Mouse (Mus musculus) kidney, adult 2 months (tissue): ENCODE measurements around the gene Ppp2r2c. TPM values are rescaled to one million over a fixed set of nuclear protein-coding genes. Genes with fewer than 3 reads are reported as not detected.
A peak's percentile ranks its signal among the peaks of the same experiment; 100 is the strongest.

ENCODE experiments used
- DNase-seq: peaks from one replicate; pipeline ENCODE4 v3.0.0; 2021
- H3K27ac ChIP-seq: fragments of 200-500 bp; 2 replicates; pipeline ENCODE4 v1.5.1; 2012; ENCODE audit warnings: low read depth, low read length, control low read depth, inconsistent platforms; ENCODE audit not compliant: insufficient read depth
- H3K27me3 ChIP-seq: fragments of 200-500 bp; replicated peaks from 2 replicates; pipeline ENCODE4 v1.6.1; 2012; ENCODE audit warnings: mild to moderate bottlenecking, moderate library complexity, low read length, inconsistent platforms; ENCODE audit not compliant: control insufficient read depth, insufficient read depth
- H3K36me3 ChIP-seq: fragments of 200-500 bp; 2 replicates; pipeline ENCODE4 v1.6.1; 2012; ENCODE audit warnings: mild to moderate bottlenecking, moderate library complexity, low read length, inconsistent platforms; ENCODE audit not compliant: control insufficient read depth, insufficient read depth
- H3K4me1 ChIP-seq: fragments of 200-500 bp; 2 replicates; pipeline ENCODE4 v1.6.1; 2011; ENCODE audit warnings: low read length; ENCODE audit not compliant: control insufficient read depth, insufficient read depth
- H3K4me3 ChIP-seq: fragments of 200-500 bp; 2 replicates; pipeline ENCODE4 v1.5.1; 2011; ENCODE audit warnings: mild to moderate bottlenecking, low read depth, low read length, control low read depth; ENCODE audit not compliant: insufficient read depth
- CTCF ChIP-seq: fragments of 200-500 bp; conservative IDR thresholded peaks from 2 replicates; pipeline ENCODE4 v1.5.1; 2011; ENCODE audit warnings: low read depth, mild to moderate bottlenecking, control low read depth, low read length, moderate library complexity, mixed read lengths; ENCODE audit not compliant: insufficient read depth, insufficient read length
- POLR2A ChIP-seq: fragments of 200-500 bp; IDR thresholded peaks from one replicate; pipeline ENCODE4 v1.6.1; 2011; ENCODE audit warnings: low read depth, low read length, control low read depth
- WGBS: fragments of 180-500 bp; shearing (Covaris S2); methylation state at CpG from one replicate; pipeline ENCODE4 v1.1.7; 2018; 5-methylcytosine and 5-hydroxymethylcytosine counted together
- polyA plus RNA-seq: library from polyadenylated mRNA; depleted of rRNA; stranded (reverse); fragments of >200 nt; gene quantifications from 2 replicates; pipeline ENCODE4 v1.2.3, GENCODE M21; 2012

Gene Ppp2r2c
- polyA plus RNA-seq, 1 experiment, result 0.58 TPM

GRCm38 (mm10) chr5:36950871-36951270, 82.6 kb downstream of the Ppp2r2c start:
- peak; percentile 43 for TF ChIP-seq CTCF
- TF ChIP-seq POLR2A, result no peak
- H3K4me3 ChIP-seq, result no peak overlapping the region
- no peaks in the 10 kb centered on the region for H3K36me3 ChIP-seq
- WGBS, result 54% methylated on average over 2 of the region's 2 CpGs
- no peak overlapping the region for H3K27ac ChIP-seq
- no peaks in the 10 kb centered on the region for H3K27me3 ChIP-seq
- no peaks in the 10 kb centered on the region for H3K4me1 ChIP-seq
- DNase-seq, result peak; percentile 19

GRCm38 (mm10) chr5:36952311-36952710, 84.0 kb downstream of the Ppp2r2c start:
- WGBS, result 89% methylated on average over 15 of the region's 15 CpGs
- H3K4me1 ChIP-seq, result no peaks in the 10 kb centered on the region
- no peaks in the 10 kb centered on the region for H3K27me3 ChIP-seq
- H3K27ac ChIP-seq, result no peak overlapping the region
- H3K36me3 ChIP-seq, result no peaks in the 10 kb centered on the region
- DNase-seq, result no peak
- H3K4me3 ChIP-seq, result no peak overlapping the region
- TF ChIP-seq CTCF (no peak), POLR2A (no peak)

GRCm38 (mm10) chr5:36955366-36955765, 87.1 kb downstream of the Ppp2r2c start:
- Histone ChIP-seq H3K27ac (no peak overlapping the region), H3K36me3 (no peaks in the 10 kb centered on the region), H3K27me3 (no peaks in the 10 kb centered on the region), H3K4me1 (no peaks in the 10 kb centered on the region), H3K4me3 (no peak overlapping the region)
- WGBS, result 10% methylated on average over 4 of the region's 4 CpGs
- TF ChIP-seq CTCF (peak; percentile 53), POLR2A (no peak)
- DNase-seq, result peak; percentile 13

GRCm38 (mm10) chr5:36958837-36959236, 90.5 kb downstream of the Ppp2r2c start:
- TF ChIP-seq POLR2A (no peak), CTCF (peak; percentile 84)
- no peaks in the 10 kb centered on the region for H3K27me3 ChIP-seq
- H3K4me3 ChIP-seq, result no peak overlapping the region
- no peaks in the 10 kb centered on the region for H3K36me3 ChIP-seq
- peak; percentile 69 for DNase-seq
- 29% methylated on average over 5 of the region's 5 CpGs for WGBS
- no peak overlapping the region for H3K27ac ChIP-seq
- H3K4me1 ChIP-seq, result no peaks in the 10 kb centered on the region

- no peak overlapping the region for H3K4me3 ChIP-seq
- 45% methylated on average over 5 of the region's 5 CpGs for WGBS
- H3K4me1 ChIP-seq, result no peaks in the 10 kb centered on the region
- no peak overlapping the region for H3K27ac ChIP-seq
- H3K27me3 ChIP-seq, result no peaks in the 10 kb centered on the region
- TF ChIP-seq CTCF (no peak), POLR2A (no peak)
- DNase-seq, result no peak
- no peaks in the 10 kb centered on the region for H3K36me3 ChIP-seq
Observed at GRCm38 (mm10) chr5:36960501-36960900, 92.2 kb downstream of the Ppp2r2c start.

GRCm38 (mm10) chr5:36971587-36971986, 103.3 kb downstream of the Ppp2r2c start:
- 87% methylated on average over 8 of the region's 8 CpGs for WGBS
- TF ChIP-seq POLR2A (no peak), CTCF (no peak)
- Histone ChIP-seq H3K27me3 (no peaks in the 10 kb centered on the region), H3K4me1 (no peaks in the 10 kb centered on the region), H3K27ac (no peak overlapping the region), H3K36me3 (no peaks in the 10 kb centered on the region; the same call in none of the 2 replicates), H3K4me3 (no peak overlapping the region)
- DNase-seq, result no peak

- TF ChIP-seq POLR2A, result no peak
- TF ChIP-seq CTCF, result no peak
- whole genome bisulfite sequencing, result 72% methylated on average over 13 of the region's 13 CpGs
- no peak for DNase-seq
- no peak overlapping the region for H3K27ac ChIP-seq
- no peaks in the 10 kb centered on the region for H3K4me1 ChIP-seq
- no peak overlapping the region for H3K4me3 ChIP-seq
- H3K27me3 ChIP-seq, result no peaks in the 10 kb centered on the region
- no peaks in the 10 kb centered on the region for H3K36me3 ChIP-seq
Observed at GRCm38 (mm10) chr5:36975336-36975735, 107.0 kb downstream of the Ppp2r2c start.

- TF ChIP-seq POLR2A, result no peak
- TF ChIP-seq CTCF, result no peak
- 57% methylated on average over 9 of the region's 9 CpGs for WGBS
- H3K4me3 ChIP-seq, result no peak overlapping the region
- no peaks in the 10 kb centered on the region for H3K36me3 ChIP-seq
- no peak overlapping the region for H3K27ac ChIP-seq
- DNase-seq, result no peak
- no peaks in the 10 kb centered on the region for H3K27me3 ChIP-seq
- no peaks in the 10 kb centered on the region for H3K4me1 ChIP-seq
Observed at GRCm38 (mm10) chr5:36977809-36978208, 109.5 kb downstream of the Ppp2r2c start.
